Mouse (Mus musculus): ENCODE results near the gene Sec23b. TPM values are rescaled to one million over a fixed set of nuclear protein-coding genes. Genes with fewer than 3 reads are reported as not detected.

Sec23b gene
- total RNA-seq, 2 experiments from 2014 or later: 89.6 to 101 TPM

- peak; percentile 92 to 95 for DNase-seq
These were observed 44.0 kb downstream of the Sec23b start, which contains the start of gene Dtd1 for GRCm38 (mm10) chr2:144599831-144600687. Gene Dtd1, plus strand, starts transcription at chr2:144599897.

GRCm38 (mm10) chr2:144601576-144601975 lies 45.5 kb downstream of the Sec23b start:
- DNase-seq: no peak

GRCm38 (mm10) chr2:144613956-144614355 lies 57.9 kb downstream of the Sec23b start:
- no peak for DNase-seq

GRCm38 (mm10) chr2:144617074-144617874 lies 61.2 kb downstream of the Sec23b start:
- no peak for DNase-seq

DNA sequence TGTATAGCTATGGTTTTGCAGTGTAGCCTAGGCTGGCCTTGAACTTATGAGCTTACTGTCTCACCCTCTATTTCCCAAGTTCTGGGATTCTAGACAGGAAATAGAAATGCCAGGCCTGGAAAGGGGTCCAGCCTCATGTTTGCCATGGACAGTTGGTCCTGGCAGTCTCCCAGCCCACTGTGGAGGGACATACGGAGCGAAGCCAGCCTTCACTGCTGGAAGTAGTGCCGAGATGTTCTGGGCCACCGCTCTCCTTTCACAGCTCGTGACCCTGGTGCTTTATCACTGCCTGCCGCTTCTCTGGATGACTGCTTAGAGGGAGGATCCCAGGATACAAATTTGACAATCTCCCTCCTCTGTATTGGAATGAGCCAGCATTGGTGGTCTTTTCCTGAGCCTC lies 65.5 kb downstream of the Sec23b start:
- DNase-seq: no peak

GRCm38 (mm10) chr2:144633551-144633950 lies 77.5 kb downstream of the Sec23b start:
- no peak for DNase-seq

GRCm38 (mm10) chr2:144634231-144634630 lies 78.2 kb downstream of the Sec23b start:
- no peak for DNase-seq

GRCm38 (mm10) chr2:144634729-144635128 lies 78.7 kb downstream of the Sec23b start:
- no peak for DNase-seq

- DNase-seq: peak; percentile 58 to 71
These were observed 79.8 kb downstream of the Sec23b start for GRCm38 (mm10) chr2:144635644-144636320.

DNA sequence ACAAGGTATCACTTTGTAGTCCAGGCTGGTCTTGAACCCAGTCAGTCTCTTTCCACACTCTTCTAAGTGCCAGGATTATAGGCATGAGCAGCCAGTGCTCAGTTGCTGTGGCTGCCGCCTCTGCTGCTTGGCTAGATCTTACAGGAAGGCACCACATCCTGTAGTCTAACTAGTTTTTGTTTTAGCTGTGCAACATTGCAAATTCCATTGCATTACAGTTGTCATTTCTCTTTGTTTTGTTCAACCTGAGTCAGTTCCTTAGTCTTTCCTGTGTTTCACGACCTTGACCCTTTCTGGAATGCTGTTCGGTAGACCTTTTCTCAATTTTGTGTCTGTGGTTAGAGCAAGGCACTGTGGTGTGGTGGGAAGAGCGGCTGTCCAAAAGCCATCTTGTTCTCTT lies 81.2 kb downstream of the Sec23b start:
- no peak for DNase-seq

GRCm38 (mm10) chr2:144637671-144638395 lies 81.8 kb downstream of the Sec23b start:
- no peak for DNase-seq

GRCm38 (mm10) chr2:144638719-144639118 lies 82.7 kb downstream of the Sec23b start:
- peak; percentile 69 to 80 for DNase-seq

DNA sequence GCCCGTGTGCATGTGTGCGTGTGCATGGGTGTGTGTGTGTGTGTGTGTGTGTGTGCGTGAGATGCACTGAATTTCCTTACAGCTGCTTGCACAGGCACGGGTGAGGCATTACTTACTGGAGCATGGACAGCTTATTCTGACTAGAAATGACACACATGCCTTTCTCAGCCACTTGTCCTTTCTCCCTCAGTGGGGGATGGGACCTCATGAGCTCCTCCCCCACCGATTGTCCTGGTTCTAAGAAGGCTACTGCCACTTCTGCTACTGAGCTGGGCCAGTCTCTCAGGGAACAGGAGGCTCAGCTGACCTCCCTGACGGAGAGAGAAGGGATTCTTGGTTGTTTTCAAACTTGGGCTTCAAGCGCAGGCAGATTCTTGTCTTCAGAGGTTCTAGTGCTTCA lies 84.1 kb downstream of the Sec23b start:
- DNase-seq: no peak

Small RNA genes lying within 50 kb of the gene (microRNA-seq; reads per million reads assigned to microRNA genes)
- not detected for gene Gm24823

Other genes with a start within 250 kb of the Sec23b start
- not detected for gene Ovol2, start 224.1 kb upstream of the Sec23b start, total RNA-seq (2021)
- 10 to 100 TPM; 21.4 to 29.6 TPM for gene Kat14, start 187.2 kb upstream of the Sec23b start, total RNA-seq (2021)
- 1 to 10 TPM; 3.2 to 6.4 TPM for gene Pet117, start 187.2 kb upstream of the Sec23b start, total RNA-seq (2021)
- 1 to 10 TPM; 2.4 to 2.7 TPM for gene Dzank1, start 28.8 kb upstream of the Sec23b start, total RNA-seq (2021)
- 10 to 100 TPM; 22.2 to 22.3 TPM for gene Polr3f, start 28.5 kb upstream of the Sec23b start, total RNA-seq (2021)
- 10 to 100 TPM; 30.4 to 32.7 TPM for gene Rbbp9, start 5.4 kb upstream of the Sec23b start, total RNA-seq (2021)
- 10 to 100 TPM; 50.7 to 57.4 TPM for gene Smim26, start 37.8 kb downstream of the Sec23b start, total RNA-seq (2021)
- gene Dtd1, start 43.7 kb downstream of the Sec23b start, total RNA-seq (2021): 10 to 100 TPM; 15.8 to 20.0 TPM

All from adrenal gland, postnatal 36 days (tissue).